Mouse (Mus musculus) WW6 (cell line): ENCODE data around the gene Pde4b.

Experiments
- DNase-seq: peaks from one replicate; pipeline ENCODE4 v3.0.0-alpha.2; 2013; ENCODE audit warnings: low read depth, low spot score

Gene Pde4b

GRCm38 (mm10) chr4:102480830-102481484, 393.6 kb downstream of the Pde4b start:
- no peak for DNase-seq

GRCm38 (mm10) chr4:102483354-102484018, 396.1 kb downstream of the Pde4b start:
- no peak for DNase-seq

GRCm38 (mm10) chr4:102484738-102485137, 397.4 kb downstream of the Pde4b start:
- DNase-seq, result no peak

- DNase-seq, result no peak
Observed at GRCm38 (mm10) chr4:102486134-102486920, 399.0 kb downstream of the Pde4b start.

- DNase-seq, result no peak
Observed at GRCm38 (mm10) chr4:102486921-102487240, 399.5 kb downstream of the Pde4b start.

GRCm38 (mm10) chr4:102488000-102488399, 400.7 kb downstream of the Pde4b start:
- DNase-seq, result no peak

GRCm38 (mm10) chr4:102491468-102492123, 404.3 kb downstream of the Pde4b start:
- DNase-seq, result no peak

- DNase-seq, result no peak
Observed at GRCm38 (mm10) chr4:102492911-102493310, 405.6 kb downstream of the Pde4b start.

- DNase-seq, result peak; percentile 14
Observed at GRCm38 (mm10) chr4:102493342-102494128, 406.2 kb downstream of the Pde4b start.

- DNase-seq, result peak; percentile 13
Observed at GRCm38 (mm10) chr4:102494203-102494602, 406.9 kb downstream of the Pde4b start.

GRCm38 (mm10) chr4:102495001-102495400, 407.7 kb downstream of the Pde4b start:
- no peak for DNase-seq

- DNase-seq, result no peak
Observed at GRCm38 (mm10) chr4:102495474-102495873, 408.1 kb downstream of the Pde4b start.

GRCm38 (mm10) chr4:102496269-102497177, 409.2 kb downstream of the Pde4b start:
- DNase-seq, result no peak

GRCm38 (mm10) chr4:102497221-102497620, 409.9 kb downstream of the Pde4b start:
- no peak for DNase-seq

- DNase-seq, result no peak
Observed at GRCm38 (mm10) chr4:102498169-102498919, 411.0 kb downstream of the Pde4b start.

- DNase-seq, result no peak
Observed at GRCm38 (mm10) chr4:102498920-102499316, 411.6 kb downstream of the Pde4b start.

GRCm38 (mm10) chr4:102505714-102506113, 418.4 kb downstream of the Pde4b start:
- DNase-seq, result no peak

- DNase-seq, result no peak
Observed at GRCm38 (mm10) chr4:102506376-102507280, 419.3 kb downstream of the Pde4b start.
